Mouse (Mus musculus) embryonic facial prominence, embryonic 12.5 days (tissue): ENCODE data around the gene Nbl1. TPM values are rescaled to one million over a fixed set of nuclear protein-coding genes. Genes with fewer than 3 reads are reported as not detected.
A peak's percentile ranks its signal among the peaks of the same experiment; 100 is the strongest.

Experiments used
- ATAC-seq: fragments of 200-750 bp; cut with Nextera tagmentation; 2 replicates; pipeline ENCODE4 v1.8.0; 2017; ENCODE audit not compliant: insufficient number of reproducible peaks, insufficient read depth, low FRiP score, low TSS enrichment
- H3K27ac ChIP-seq: fragments of 300-500 bp; sonication (generic); 2 replicates; pipeline ENCODE4 v1.5.1; 2016; ENCODE audit warnings: mild to moderate bottlenecking
- H3K27me3 ChIP-seq: fragments of 300-500 bp; sonication (generic); 2 replicates; pipeline ENCODE4 v1.6.1; 2016; ENCODE audit warnings: mild to moderate bottlenecking, moderate library complexity
- H3K36me3 ChIP-seq: fragments of 300-500 bp; sonication (generic); 2 replicates; pipeline ENCODE4 v1.6.1; 2016; ENCODE audit warnings: mild to moderate bottlenecking
- H3K4me1 ChIP-seq: fragments of 300-500 bp; sonication (generic); 2 replicates; pipeline ENCODE4 v1.6.1; 2016
- H3K4me2 ChIP-seq: fragments of 300-500 bp; sonication (generic); replicated peaks from 2 replicates; pipeline ENCODE4 v1.6.1; 2016; ENCODE audit warnings: mild to moderate bottlenecking, moderate library complexity
- H3K4me3 ChIP-seq: fragments of 300-500 bp; sonication (generic); 2 replicates; pipeline ENCODE4 v1.5.1; 2016; ENCODE audit warnings: mild to moderate bottlenecking
- H3K9ac ChIP-seq: fragments of 300-500 bp; sonication (generic); 2 replicates; pipeline ENCODE4 v1.6.1; 2016; ENCODE audit warnings: mild to moderate bottlenecking, moderate library complexity
- H3K9me3 ChIP-seq: fragments of 300-500 bp; sonication (generic); 2 replicates; pipeline ENCODE4 v1.6.1; 2016; ENCODE audit warnings: mild to moderate bottlenecking, moderate library complexity
- WGBS: fragments of 180-500 bp; shearing (Covaris S2); methylation state at CpG from one replicate; pipeline ENCODE4 v1.1.7; 2016; 5-methylcytosine and 5-hydroxymethylcytosine counted together
- polyA plus RNA-seq: library from polyadenylated mRNA; unstranded; fragments of >200 nt; fragmentation: Nextera tagmentation; extraction: Ambion mirVana; gene quantifications from 2 replicates; pipeline ENCODE4 v1.2.1, GENCODE M21; 2016

The Nbl1 gene
- 160 and 161 TPM in 2 replicates for polyA plus RNA-seq

GRCm38 (mm10) chr4:139092356-139093195, at the start of gene Nbl1:
TSS of gene Nbl1 (minus strand) at chr4:139092993.
- H3K4me2 ChIP-seq, result peak within 1 kb of the TSS; percentile 76
- H3K27me3 ChIP-seq, result peaks cover 28% of the 10 kb centered on the region
- 1% methylated on average over 89 of the region's 105 CpGs for WGBS
- peaks cover 35% of the 10 kb centered on the region for H3K4me1 ChIP-seq
- H3K9me3 ChIP-seq, result no peaks in the 10 kb centered on the region
- 0 out of 2 replicates have a peak, but pooled peaks cover 7% of the 10 kb centered on the region for H3K36me3 ChIP-seq
- no peak for ATAC-seq
- H3K4me3 ChIP-seq, result peak within 1 kb of the TSS; percentile 80
- H3K9ac ChIP-seq, result peak within 1 kb of the TSS; percentile 92
- peak within 1 kb of the TSS; percentile 88 for H3K27ac ChIP-seq

GRCm38 (mm10) chr4:139141785-139142184, 49.0 kb upstream of the Nbl1 start:
- H3K4me2 ChIP-seq, result no peak overlapping the region
- 76% methylated on average over 6 of the region's 6 CpGs for WGBS
- ATAC-seq, result no peak
- no peak overlapping the region for H3K4me3 ChIP-seq
- no peaks in the 10 kb centered on the region for H3K27me3 ChIP-seq
- peaks cover 13% of the 10 kb centered on the region; the same call in 1 of the 2 replicates for H3K4me1 ChIP-seq
- no peak overlapping the region for H3K9ac ChIP-seq
- H3K27ac ChIP-seq, result no peak overlapping the region
- no peaks in the 10 kb centered on the region for H3K36me3 ChIP-seq
- no peaks in the 10 kb centered on the region for H3K9me3 ChIP-seq

- 66% methylated on average over 2 of the region's 2 CpGs for WGBS
- Histone ChIP-seq H3K36me3 (no peaks in the 10 kb centered on the region), H3K27me3 (no peaks in the 10 kb centered on the region), H3K4me1 (peaks cover 13% of the 10 kb centered on the region; the same call in 1 of the 2 replicates), H3K9me3 (no peaks in the 10 kb centered on the region), H3K9ac (no peak overlapping the region), H3K4me3 (no peak overlapping the region), H3K4me2 (no peak overlapping the region), H3K27ac (0 out of 2 replicates have a peak overlapping the region, but pooled peaks have one; percentile 7)
- ATAC-seq, result no peak
Measured at GRCm38 (mm10) chr4:139140267-139140666, 47.5 kb upstream of the Nbl1 start.

GRCm38 (mm10) chr4:139136011-139136410, 43.2 kb upstream of the Nbl1 start:
- no peak overlapping the region for H3K9ac ChIP-seq
- ATAC-seq, result no peak
- no peak overlapping the region for H3K27ac ChIP-seq
- no peaks in the 10 kb centered on the region for H3K9me3 ChIP-seq
- H3K36me3 ChIP-seq, result no peaks in the 10 kb centered on the region
- no peaks in the 10 kb centered on the region for H3K27me3 ChIP-seq
- no peak overlapping the region for H3K4me3 ChIP-seq
- 79% methylated on average over 2 of the region's 2 CpGs for WGBS
- H3K4me2 ChIP-seq, result no peak overlapping the region
- no peaks in the 10 kb centered on the region for H3K4me1 ChIP-seq

- H3K4me3 ChIP-seq, result no peak overlapping the region
- WGBS, result 77% methylated on average over 5 of the region's 5 CpGs
- H3K36me3 ChIP-seq, result no peaks in the 10 kb centered on the region
- H3K9ac ChIP-seq, result no peak overlapping the region
- H3K4me2 ChIP-seq, result no peak overlapping the region
- no peaks in the 10 kb centered on the region for H3K9me3 ChIP-seq
- peaks cover 18% of the 10 kb centered on the region for H3K4me1 ChIP-seq
- H3K27ac ChIP-seq, result no peak overlapping the region
- H3K27me3 ChIP-seq, result no peaks in the 10 kb centered on the region
- ATAC-seq, result no peak
Measured at GRCm38 (mm10) chr4:139133109-139133508, 40.3 kb upstream of the Nbl1 start.

GRCm38 (mm10) chr4:139131858-139132672, 39.3 kb upstream of the Nbl1 start:
- no peaks in the 10 kb centered on the region for H3K36me3 ChIP-seq
- 88% methylated on average over 14 of the region's 14 CpGs for WGBS
- no peak for ATAC-seq
- peaks cover 3% of the 10 kb centered on the region; the same call in 1 of the 2 replicates for H3K9me3 ChIP-seq
- no peaks in the 10 kb centered on the region for H3K27me3 ChIP-seq
- peaks cover 18% of the 10 kb centered on the region for H3K4me1 ChIP-seq
- H3K9ac ChIP-seq, result 0 out of 2 replicates have a peak overlapping the region, but pooled peaks have one; percentile 2
- H3K27ac ChIP-seq, result no peak overlapping the region
- no peak overlapping the region for H3K4me3 ChIP-seq
- peak overlapping the region; percentile 86; the same call in 1 of the 2 replicates for H3K4me2 ChIP-seq

GRCm38 (mm10) chr4:139130701-139131549, 38.1 kb upstream of the Nbl1 start, which contains the start of gene Minos1:
TSS of gene Minos1 (minus strand) at chr4:139131113.
- H3K27ac ChIP-seq, result peak within 1 kb of the TSS; percentile 90
- WGBS, result under 1% methylated on average over 63 of the region's 63 CpGs
- H3K4me3 ChIP-seq, result peak within 1 kb of the TSS; percentile 99
- no peaks in the 10 kb centered on the region for H3K27me3 ChIP-seq
- peaks cover 18% of the 10 kb centered on the region for H3K4me1 ChIP-seq
- peak within 1 kb of the TSS; percentile 95 for H3K9ac ChIP-seq
- H3K9me3 ChIP-seq, result peaks cover 6% of the 10 kb centered on the region; the same call in 1 of the 2 replicates
- ATAC-seq, result peak; percentile 92
- H3K36me3 ChIP-seq, result peaks cover 5% of the 10 kb centered on the region; the same call in 1 of the 2 replicates
- H3K4me2 ChIP-seq, result peak within 1 kb of the TSS; percentile 86

- H3K36me3 ChIP-seq, result peaks cover 5% of the 10 kb centered on the region; the same call in 1 of the 2 replicates
- peak overlapping the region; percentile 99 for H3K4me3 ChIP-seq
- H3K9ac ChIP-seq, result peak overlapping the region; percentile 95
- peak; percentile 10; the same call in 1 of the 2 replicates for ATAC-seq
- H3K27me3 ChIP-seq, result no peaks in the 10 kb centered on the region
- H3K27ac ChIP-seq, result peak overlapping the region; percentile 90
- WGBS, result 3% methylated on average over 57 of the region's 57 CpGs
- H3K4me2 ChIP-seq, result peak overlapping the region; percentile 86
- H3K9me3 ChIP-seq, result peaks cover 6% of the 10 kb centered on the region; the same call in 1 of the 2 replicates
- H3K4me1 ChIP-seq, result peaks cover 18% of the 10 kb centered on the region
Measured at GRCm38 (mm10) chr4:139129806-139130700, 37.3 kb upstream of the Nbl1 start.

GRCm38 (mm10) chr4:139126475-139126874, 33.7 kb upstream of the Nbl1 start:
- H3K36me3 ChIP-seq, result peaks cover 5% of the 10 kb centered on the region; the same call in 1 of the 2 replicates
- no peak overlapping the region for H3K4me2 ChIP-seq
- H3K27me3 ChIP-seq, result no peaks in the 10 kb centered on the region
- peaks cover 6% of the 10 kb centered on the region; the same call in 1 of the 2 replicates for H3K9me3 ChIP-seq
- 90% methylated on average over 3 of the region's 3 CpGs for WGBS
- H3K9ac ChIP-seq, result no peak overlapping the region
- H3K27ac ChIP-seq, result no peak overlapping the region
- H3K4me3 ChIP-seq, result no peak overlapping the region
- ATAC-seq, result no peak
- H3K4me1 ChIP-seq, result peaks cover 18% of the 10 kb centered on the region

GRCm38 (mm10) chr4:139124940-139125339, 32.1 kb upstream of the Nbl1 start:
- Histone ChIP-seq H3K9ac (no peak overlapping the region), H3K4me1 (peaks cover 26% of the 10 kb centered on the region), H3K4me2 (no peak overlapping the region), H3K27ac (no peak overlapping the region), H3K4me3 (no peak overlapping the region), H3K36me3 (peaks cover 5% of the 10 kb centered on the region; the same call in 1 of the 2 replicates), H3K27me3 (no peaks in the 10 kb centered on the region), H3K9me3 (peaks cover 6% of the 10 kb centered on the region; the same call in 1 of the 2 replicates)
- no peak for ATAC-seq
- 94% methylated on average over 6 of the region's 6 CpGs for WGBS
